Mouse (Mus musculus) left cerebral cortex, adult 2 months (tissue): ENCODE results near the gene Cstf3. TPM values are rescaled to one million over a fixed set of nuclear protein-coding genes. Genes with fewer than 3 reads are reported as not detected.
A peak's percentile ranks its signal among the peaks of the same experiment; 100 is the strongest.

ENCODE experiments used
- DNase-seq, 2 experiments: peaks; one replicate each; pipeline ENCODE4 v3.0.0; 2021 to 2022; ENCODE audit warnings: low spot score in 2 of 2, mixed read lengths in 1 of 2; ENCODE audit errors: extremely low spot score in 1 of 2
- H3K27ac ChIP-seq: fragments of 200-600 bp; 2 replicates; pipeline ENCODE4 v1.8.1; 2022
- H3K4me3 ChIP-seq: fragments of 200-600 bp; 2 replicates; pipeline ENCODE4 v1.8.1; 2022
- CTCF ChIP-seq: fragments of 200-600 bp; IDR thresholded peaks from 2 replicates; pipeline ENCODE4 v1.8.1; 2022; ENCODE audit warnings: antibody characterized with exemption, mild to moderate bottlenecking, moderate library complexity
- intact Hi-C: fragments of 180-260 bp; cut with DNase I; formaldehyde crosslinking; loops from one replicate; pipeline ENCODE4 v1.15.1; 2025
- total RNA-seq, 2 experiments: library from RNA; stranded (reverse); gene quantifications; 2 replicates each; pipeline ENCODE4 v1.2.3; 2021

The Cstf3 gene
- total RNA-seq, 2 experiments from 2014 or later = 43.1 to 46.2 TPM

DNA sequence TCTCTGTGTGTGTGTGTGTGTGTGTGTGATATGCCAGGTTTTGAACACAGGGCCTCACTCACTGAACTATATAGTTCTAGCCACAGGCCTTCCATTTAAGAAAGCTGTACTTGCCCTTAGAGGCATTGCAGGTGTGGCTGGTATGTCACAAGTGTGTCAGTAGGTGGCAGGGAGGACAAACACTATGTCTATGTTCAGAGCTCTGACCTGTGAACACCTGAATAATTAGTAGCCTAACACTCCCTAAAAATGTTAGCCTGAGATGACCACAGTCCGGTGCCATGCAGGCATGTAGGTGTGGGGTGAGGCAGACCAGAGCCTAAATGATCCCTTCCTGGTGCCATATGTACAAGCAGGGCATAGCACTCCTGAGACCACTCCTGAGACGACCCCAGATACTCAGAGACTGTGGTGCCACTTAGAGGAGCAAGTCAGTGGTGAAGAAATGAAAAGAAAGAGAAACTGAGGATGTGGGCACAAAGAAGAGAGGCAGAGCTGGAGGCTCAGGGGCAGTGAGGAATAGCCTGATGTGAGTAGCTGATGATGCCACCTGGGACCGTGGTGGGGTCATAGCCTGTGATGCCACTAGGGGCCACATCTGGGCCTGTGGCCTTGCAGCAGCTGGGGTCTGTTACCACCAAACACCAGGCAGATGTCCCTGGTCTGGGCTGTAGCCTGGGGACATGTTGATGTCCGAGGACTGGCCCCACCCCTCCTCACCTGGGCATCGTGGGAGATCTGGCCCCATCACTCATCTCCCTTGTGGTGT lies 11.3 kb upstream of the Cstf3 start:
- Histone ChIP-seq H3K4me3 (no peak overlapping the region), H3K27ac (no peak overlapping the region)
- intact Hi-C loops = no loop called here
- no peak for DNase-seq
- no peak for TF ChIP-seq CTCF

DNA sequence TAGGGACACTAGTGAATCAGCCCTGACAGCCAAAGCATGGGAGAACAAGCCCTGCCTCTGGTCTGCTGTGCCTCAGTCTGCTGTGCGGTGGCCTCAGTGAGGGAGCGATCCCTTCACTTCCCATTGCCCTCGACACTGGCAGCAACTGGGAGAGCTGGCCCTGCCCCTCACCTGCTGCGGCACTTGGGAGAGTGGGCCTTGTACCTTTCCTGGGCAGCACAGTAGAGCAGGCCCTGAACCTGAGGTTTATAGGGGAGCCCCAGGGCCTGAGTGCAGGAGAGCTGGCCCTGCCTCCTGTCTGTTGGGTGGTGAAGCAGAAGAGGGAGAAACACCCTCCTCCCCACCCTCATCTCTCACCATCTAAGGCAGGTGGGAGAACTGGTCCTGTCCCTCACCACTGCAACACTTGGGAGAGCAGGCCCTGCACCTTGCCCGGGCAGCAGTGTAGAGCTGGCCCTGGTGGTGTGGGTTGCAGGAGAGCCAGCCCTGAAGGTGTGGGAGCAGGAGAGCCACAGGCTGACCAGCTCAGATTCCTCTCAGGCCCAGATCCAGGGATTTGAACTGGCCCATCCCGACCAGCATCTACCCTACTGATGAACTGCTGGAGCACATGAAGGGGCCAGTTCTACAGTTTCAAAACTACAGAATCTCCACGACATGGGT lies 10.4 kb upstream of the Cstf3 start:
- no peak overlapping the region for H3K4me3 ChIP-seq
- H3K27ac ChIP-seq = no peak overlapping the region
- intact Hi-C loops = loop anchor here (10.0 kb wide), 1 partner anchor 545 kb away; no protein-coding TSS in a partner anchor

DNA sequence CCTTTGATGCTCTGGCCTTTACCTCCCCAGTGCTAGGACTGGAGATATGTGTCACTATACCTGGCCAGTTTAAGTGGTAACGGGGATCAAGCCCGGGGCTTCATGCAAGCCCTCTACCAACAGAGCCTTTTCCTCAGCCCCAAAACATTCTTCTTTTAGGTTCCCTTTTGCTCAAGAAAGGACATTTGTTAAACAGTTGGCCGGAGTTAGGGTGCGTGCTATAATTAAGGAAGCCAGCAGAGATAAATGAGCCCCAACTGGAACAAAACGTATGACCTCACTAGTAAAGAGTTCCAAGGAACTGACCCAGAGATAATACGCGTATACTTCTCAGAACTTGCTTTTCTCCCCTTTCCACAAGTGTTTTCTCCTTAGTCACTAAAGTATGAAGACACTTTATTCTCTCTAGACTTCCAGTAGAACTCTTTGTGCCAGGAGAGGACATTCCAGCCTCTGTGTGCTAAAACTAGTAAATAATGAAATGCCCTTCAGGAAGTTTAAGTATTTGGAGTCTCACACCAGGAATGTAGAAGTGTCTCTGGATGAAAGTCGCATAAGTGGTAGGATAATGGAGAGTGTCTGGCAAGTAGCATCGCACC lies 8.9 kb upstream of the Cstf3 start:
- intact Hi-C loops = loop anchor here (10.0 kb wide), 1 partner anchor 547 kb away; no protein-coding TSS in a partner anchor
- H3K4me3 ChIP-seq = no peak overlapping the region
- DNase-seq = no peak

More for the DNA sequence above, 10.4 kb upstream of the Cstf3 start:
- TF ChIP-seq CTCF = no peak
- DNase-seq = no peak

DNA sequence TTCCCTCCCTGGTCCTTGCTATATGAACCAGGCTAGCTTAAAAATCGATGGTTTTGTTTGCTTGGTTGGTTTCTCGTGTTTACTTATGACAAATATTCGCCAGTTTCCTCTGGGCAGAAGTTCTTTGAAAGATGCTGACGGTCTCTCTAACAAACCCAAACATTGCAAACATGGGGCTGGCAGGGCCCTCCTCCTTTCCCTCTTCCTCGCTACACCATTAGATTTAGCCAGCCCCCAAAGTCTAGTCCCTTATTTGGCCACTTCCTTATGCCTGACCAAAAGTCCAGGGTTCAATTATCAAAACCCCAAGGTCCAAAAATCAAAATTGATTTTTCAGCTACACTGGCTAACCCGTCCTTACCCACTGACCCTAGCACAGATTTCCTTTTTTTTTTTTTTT lies 7.3 kb upstream of the Cstf3 start:
- TF ChIP-seq CTCF = no peak
- Histone ChIP-seq H3K4me3 (no peak overlapping the region), H3K27ac (no peak overlapping the region)
- no peak for DNase-seq
- intact Hi-C loops = loop anchor here (10.0 kb wide), 1 partner anchor 548 kb away; no protein-coding TSS in a partner anchor

More for the DNA sequence above, 8.9 kb upstream of the Cstf3 start:
- H3K27ac ChIP-seq = no peak overlapping the region
- no peak for TF ChIP-seq CTCF

DNA sequence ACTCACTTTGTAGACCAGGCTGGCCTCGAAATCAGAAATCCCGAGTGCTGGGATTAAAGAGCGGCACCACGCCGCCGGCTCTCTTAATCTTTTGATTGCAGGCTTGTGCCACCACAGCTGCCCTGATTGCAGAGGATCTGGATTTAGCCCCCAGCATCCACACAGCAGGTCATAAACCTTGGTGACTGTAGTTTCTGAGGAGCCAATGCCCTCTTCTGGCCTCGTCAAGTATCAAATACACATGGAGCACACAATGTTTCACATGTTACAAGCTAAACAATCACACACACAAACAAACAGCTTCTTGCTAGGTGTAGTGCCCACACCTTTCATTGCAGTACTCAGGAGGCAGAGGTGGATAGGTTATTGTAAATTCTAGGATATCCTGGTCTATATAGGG lies 6.1 kb upstream of the Cstf3 start:
- intact Hi-C loops = loop anchor here (1.0 to 10.0 kb wide), 2 partner anchors 139 to 549 kb away; no protein-coding TSS in a partner anchor

DNA sequence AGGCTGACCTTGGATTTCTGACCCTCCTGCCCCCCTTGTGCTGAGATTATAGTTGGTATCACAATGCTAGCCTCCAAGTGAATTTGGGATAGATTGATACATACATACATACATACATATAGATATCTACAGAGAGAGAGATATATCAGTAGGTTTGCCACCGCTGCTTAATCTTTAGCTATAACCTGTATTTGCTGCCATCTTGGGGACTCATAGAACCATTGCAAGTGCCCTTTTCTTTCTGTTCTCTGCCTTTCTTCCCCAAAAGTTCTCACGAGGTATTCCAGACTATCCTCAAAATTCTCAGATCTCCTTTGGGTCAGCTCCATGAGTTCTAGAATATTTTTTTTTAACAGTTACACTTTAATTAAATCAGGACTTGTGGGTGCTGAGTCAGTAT lies 4.7 kb upstream of the Cstf3 start:
- H3K27ac ChIP-seq = no peak overlapping the region
- no peak overlapping the region for H3K4me3 ChIP-seq
- intact Hi-C loops = loop anchor here (5.0 to 10.0 kb wide), 2 partner anchors 453 to 551 kb away; no protein-coding TSS in a partner anchor
- peak; percentile 62 for TF ChIP-seq CTCF
- no peak for DNase-seq

More for the DNA sequence above, 6.1 kb upstream of the Cstf3 start:
- H3K4me3 ChIP-seq = no peak overlapping the region
- no peak overlapping the region for H3K27ac ChIP-seq
- TF ChIP-seq CTCF = no peak
- no peak for DNase-seq

DNA sequence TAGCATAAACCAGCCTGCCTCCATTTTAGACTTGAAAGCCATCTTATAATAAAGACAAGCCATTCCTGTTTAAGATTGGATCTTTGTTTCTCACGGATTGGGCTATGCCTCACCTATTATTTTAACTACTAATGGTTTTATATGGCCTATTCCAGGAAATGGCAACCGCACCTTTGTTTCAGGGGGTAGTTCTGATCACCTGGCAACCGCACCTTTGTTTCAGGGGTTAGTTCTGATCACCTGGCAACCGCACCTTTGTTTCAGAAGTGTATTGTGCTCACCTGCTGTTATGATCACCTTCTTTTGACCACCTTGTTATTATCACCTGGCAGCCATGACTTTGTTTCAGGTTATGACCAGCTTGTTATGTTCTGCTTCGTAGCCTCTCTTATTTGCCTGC lies 1.8 kb upstream of the Cstf3 start:
- intact Hi-C loops = loop anchor here (5.0 to 10.0 kb wide), 2 partner anchors 456 to 554 kb away; no protein-coding TSS in a partner anchor
- Histone ChIP-seq H3K27ac (no peak overlapping the region), H3K4me3 (no peak overlapping the region)
- no peak for DNase-seq
- TF ChIP-seq CTCF = no peak

DNA sequence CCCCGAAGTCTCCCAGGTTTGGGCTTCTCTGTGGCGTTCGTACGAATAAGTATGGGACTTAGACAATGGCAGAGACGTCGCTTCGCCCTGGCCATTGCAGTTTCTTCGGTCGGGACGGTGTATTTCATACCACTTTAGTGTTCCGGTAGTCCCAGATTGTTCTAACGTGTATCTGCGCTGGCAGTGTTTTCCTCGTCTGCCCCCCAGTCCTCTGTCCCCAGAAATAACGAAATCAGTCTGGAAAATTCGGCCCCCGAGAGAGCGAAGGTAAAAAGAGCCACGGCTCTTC lies 450 bp downstream of the Cstf3 start:
- peak overlapping the region; percentile 95 for H3K27ac ChIP-seq
- DNase-seq = no peak
- intact Hi-C loops = loop anchor here (1.0 to 5.0 kb wide), 2 partner anchors 96 to 427 kb away; partner anchors contain the start of genes Eif3m and Hipk3

DNA sequence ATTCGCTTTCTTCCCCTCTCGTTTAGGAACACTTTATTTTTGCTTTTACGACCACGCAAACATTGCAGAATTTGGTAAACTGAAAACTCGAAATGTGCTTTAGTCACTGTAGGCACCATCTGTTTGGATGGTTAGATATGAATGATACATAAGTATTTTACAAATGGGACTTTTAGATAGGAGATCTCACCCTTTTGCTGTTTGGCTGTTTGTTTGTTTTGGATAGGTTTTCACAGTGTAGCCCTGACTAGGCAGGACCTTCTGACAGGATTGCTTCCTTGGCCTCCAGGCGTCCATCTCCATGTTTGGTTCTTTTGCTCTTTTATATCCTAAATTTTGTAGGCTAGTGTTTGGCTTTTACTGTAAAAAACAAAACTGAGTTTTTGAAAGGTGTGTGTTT lies 818 bp downstream of the Cstf3 start:
- H3K4me3 ChIP-seq = peak overlapping the region; percentile 65
- peak overlapping the region; percentile 95 for H3K27ac ChIP-seq
- no peak for TF ChIP-seq CTCF
- DNase-seq = no peak
- intact Hi-C loops = loop anchor here (5.0 kb wide), 1 partner anchor 426 kb away; the partner anchor contains the start of gene Eif3m

More for the DNA sequence above, 450 bp downstream of the Cstf3 start:
- peak overlapping the region; percentile 65 for H3K4me3 ChIP-seq
- no peak for TF ChIP-seq CTCF

DNA sequence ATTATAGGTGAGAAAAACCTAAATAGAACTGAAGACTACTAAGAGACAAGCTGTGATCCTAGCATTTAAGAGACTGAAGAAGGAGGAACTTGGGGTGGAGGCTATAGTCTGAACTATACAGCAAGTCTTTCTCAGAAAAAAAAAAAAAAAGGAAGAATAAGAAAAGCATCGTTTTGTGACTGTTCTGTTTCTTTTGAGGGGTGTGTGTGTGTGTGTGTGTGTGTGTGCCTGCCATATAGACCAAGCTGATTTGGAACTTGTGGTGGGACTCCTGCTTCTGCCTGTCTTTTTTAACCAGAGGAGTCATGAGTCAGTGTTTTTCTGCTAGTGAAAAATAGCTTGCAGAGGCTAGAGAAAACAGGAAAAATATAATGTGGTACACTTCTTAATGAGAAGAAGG lies 4.7 kb downstream of the Cstf3 start:
- no peak for TF ChIP-seq CTCF
- Histone ChIP-seq H3K27ac (no peak overlapping the region), H3K4me3 (no peak overlapping the region)
- intact Hi-C loops = no loop called here
- no peak for DNase-seq

DNA sequence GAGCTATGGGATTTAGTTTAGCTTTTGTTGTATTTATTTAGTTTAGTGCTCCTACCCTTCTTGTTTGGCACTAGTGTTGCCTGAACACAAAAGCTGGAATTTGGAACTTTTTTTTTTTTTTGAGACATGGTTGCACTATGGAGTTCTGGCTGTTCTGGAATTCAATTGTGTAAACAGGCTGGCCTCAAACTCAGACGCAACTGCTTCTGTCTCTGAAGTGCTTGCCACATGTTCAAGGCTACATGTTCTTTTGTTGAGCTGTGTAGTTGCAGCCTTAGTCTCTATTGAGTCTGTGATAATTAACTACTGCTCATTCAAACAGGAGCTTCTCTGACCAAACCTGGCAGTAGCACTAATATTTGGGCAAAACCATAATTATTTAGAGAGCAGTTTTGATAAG lies 13.1 kb downstream of the Cstf3 start:
- DNase-seq = no peak
- intact Hi-C loops = no loop called here
- H3K27ac ChIP-seq = no peak overlapping the region
- no peak overlapping the region for H3K4me3 ChIP-seq
- no peak for TF ChIP-seq CTCF

DNA sequence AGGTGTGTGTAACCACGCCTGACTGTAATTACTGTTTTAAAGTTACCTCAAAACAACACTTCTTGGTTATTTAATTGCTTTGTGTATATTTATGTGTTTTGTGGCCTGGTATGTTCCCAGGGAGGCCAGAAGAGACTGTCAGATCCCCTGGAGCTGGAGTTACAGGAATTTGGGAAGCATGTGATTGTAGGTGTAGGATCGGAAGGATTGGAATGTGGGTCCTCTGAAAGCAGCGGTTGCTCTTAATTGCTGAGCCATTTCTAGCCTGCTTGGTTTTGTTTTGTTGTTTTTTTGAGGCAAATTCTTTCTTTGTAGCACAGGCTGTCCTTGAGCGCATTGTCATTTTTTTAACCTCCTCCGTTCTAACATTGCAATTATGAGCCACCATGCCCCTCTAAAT lies 14.4 kb downstream of the Cstf3 start:
- intact Hi-C loops = no loop called here
- H3K4me3 ChIP-seq = no peak overlapping the region
- no peak overlapping the region for H3K27ac ChIP-seq
- no peak for TF ChIP-seq CTCF
- DNase-seq = no peak
